Comparison of ENCODE assay signal across 17 mouse cellular contexts in genomic region chr19:22931006-22931405, GRCm38 (mm10).
DNase-seq lines count a peak whose midpoint lies in the region; ATAC-seq lines count a peak whose summit lies in the region.
"Had no signal": no experiment of that assay in that cellular context is flagged by ENCODE, and none has a peak within 500 bp of the region (broad histone marks: within the 10 kb centered on the region; RNA-seq: fewer than 3 reads in every experiment).

No protein-coding gene starts in this region.

- H3K27me3 ChIP-seq in hindbrain, embryonic 15.5 days, result no peaks in the 10 kb centered on the region
- H3K27me3 ChIP-seq in hindbrain, embryonic 11.5 days (ENCODE audit: control insufficient read depth, insufficient read depth, low read length), result no peaks in the 10 kb centered on the region
- no peaks in the 10 kb centered on the region for H3K27me3 ChIP-seq in forebrain, embryonic 10.5 days (ENCODE audit: poor library complexity, severe bottlenecking)
- H3K27me3 ChIP-seq: embryonic facial prominence, embryonic 12.5 days; neural tube, embryonic 12.5 days; stomach, embryonic 15.5 days had no signal

- H3K4me1 ChIP-seq in hindbrain, embryonic 15.5 days (replicated peaks), result no peaks in the 10 kb centered on the region
- no peaks in the 10 kb centered on the region for H3K4me1 ChIP-seq in hindbrain, embryonic 11.5 days (replicated peaks; ENCODE audit: control insufficient read depth, insufficient read depth, low read length)
- H3K4me1 ChIP-seq in forebrain, embryonic 10.5 days, result no peaks in the 10 kb centered on the region
- H3K4me1 ChIP-seq: embryonic facial prominence, embryonic 12.5 days; hindbrain, embryonic 10.5 days; midbrain, embryonic 10.5 days; neural tube, embryonic 12.5 days; stomach, embryonic 15.5 days had no signal

- intact Hi-C loops in left cerebral cortex, postnatal 36 days (cut with DNase I), result loop anchor here (2.0 to 5.0 kb wide), 2 partner anchors 14 to 281 kb away; no protein-coding TSS in a partner anchor

- H3K4me3 ChIP-seq in hindbrain, embryonic 15.5 days, result no peak overlapping the region
- no peak overlapping the region for H3K4me3 ChIP-seq in hindbrain, embryonic 11.5 days (ENCODE audit: low read depth, low read length)
- no peak overlapping the region for H3K4me3 ChIP-seq in forebrain, embryonic 10.5 days
- H3K4me3 ChIP-seq: embryonic facial prominence, embryonic 12.5 days; hindbrain, embryonic 10.5 days; midbrain, embryonic 10.5 days; neural tube, embryonic 12.5 days; stomach, embryonic 15.5 days had no signal

- peak overlapping the region; percentile 49; the same call in 1 of the 2 replicates for H3K27ac ChIP-seq in hindbrain, embryonic 15.5 days (replicated peaks)
- no peak overlapping the region for H3K27ac ChIP-seq in hindbrain, embryonic 11.5 days (ENCODE audit: low read depth, low read length)
- no peak overlapping the region for H3K27ac ChIP-seq in forebrain, embryonic 10.5 days
- H3K27ac ChIP-seq: embryonic facial prominence, embryonic 12.5 days; hindbrain, embryonic 10.5 days; midbrain, embryonic 10.5 days; neural tube, embryonic 12.5 days; stomach, embryonic 15.5 days had no signal

- H3K9ac ChIP-seq in hindbrain, embryonic 15.5 days, result no peak overlapping the region
- H3K9ac ChIP-seq in hindbrain, embryonic 11.5 days (ENCODE audit: low read depth, low read length), result no peak overlapping the region
- H3K9ac ChIP-seq: embryonic facial prominence, embryonic 12.5 days; liver, postnatal 0 days; neural tube, embryonic 12.5 days; stomach, embryonic 15.5 days had no signal

- H3K9me3 ChIP-seq in hindbrain, embryonic 15.5 days, result no peaks in the 10 kb centered on the region
- H3K9me3 ChIP-seq in hindbrain, embryonic 11.5 days (ENCODE audit: control insufficient read depth, low read length), result no peaks in the 10 kb centered on the region
- H3K9me3 ChIP-seq in forebrain, embryonic 10.5 days, result no peaks in the 10 kb centered on the region
- H3K9me3 ChIP-seq: embryonic facial prominence, embryonic 12.5 days; G1E; hindbrain, embryonic 10.5 days; midbrain, embryonic 10.5 days; neural tube, embryonic 12.5 days; stomach, embryonic 15.5 days had no signal

- H3K36me3 ChIP-seq in hindbrain, embryonic 15.5 days, result no peaks in the 10 kb centered on the region
- no peaks in the 10 kb centered on the region for H3K36me3 ChIP-seq in hindbrain, embryonic 11.5 days (ENCODE audit: control insufficient read depth, insufficient read depth, low read length)
- no peaks in the 10 kb centered on the region for H3K36me3 ChIP-seq in forebrain, embryonic 10.5 days (replicated peaks)
- H3K36me3 ChIP-seq: embryonic facial prominence, embryonic 12.5 days; G1E; hindbrain, embryonic 10.5 days; midbrain, embryonic 10.5 days; neural tube, embryonic 12.5 days; stomach, embryonic 15.5 days had no signal

- ATAC-seq in hindbrain, embryonic 15.5 days (ENCODE audit: low FRiP score, low read depth), result no peak
- no peak for ATAC-seq in hindbrain, embryonic 11.5 days (ENCODE audit: low FRiP score)
- ATAC-seq: CD4-positive, CD25-positive, alpha-beta regulatory T cell, adult 4 months; intestine, postnatal 0 days; liver, postnatal 0 days had no signal

- 80% methylated on average over 6 of the region's 6 CpGs for WGBS in hindbrain, embryonic 15.5 days
- WGBS in hindbrain, embryonic 11.5 days, result 87% methylated on average over 6 of the region's 6 CpGs
- WGBS in forebrain, embryonic 10.5 days, result 91% methylated on average over 6 of the region's 6 CpGs

- DNase-seq in hindbrain, embryonic 11.5 days (ENCODE audit: low spot score), result no peak
- peak; percentile 51 to 57 for DNase-seq in right cerebral cortex, adult 2 months (ENCODE audit: low spot score in 2 of 2)
- DNase-seq in right cerebral cortex, postnatal 14 days, result no peak
- DNase-seq in left cerebral cortex, postnatal 36 days (ENCODE audit: low spot score in 2 of 2), result peak; percentile 54 to 61
- no peak for DNase-seq in adrenal gland, postnatal 25 days
- DNase-seq in forebrain, embryonic 10.5 days (ENCODE audit: extremely low spot score, low spot score), result no peak
- DNase-seq: liver had no signal

- no peak overlapping the region for H3K4me2 ChIP-seq in hindbrain, embryonic 15.5 days
- H3K4me2 ChIP-seq in hindbrain, embryonic 11.5 days (replicated peaks; ENCODE audit: low read depth, low read length), result no peak overlapping the region
- H3K4me2 ChIP-seq: embryonic facial prominence, embryonic 12.5 days; neural tube, embryonic 12.5 days; stomach, embryonic 15.5 days had no signal

Comparison
In these comparisons a context has a peak if more than half of its experiments do, and no peak if none do; other contexts are left out.
1. DNase-seq: peak in right cerebral cortex, adult 2 months (2 of 2) and left cerebral cortex, postnatal 36 days (2 of 2); none in hindbrain, embryonic 11.5 days (single experiment), right cerebral cortex, postnatal 14 days (single experiment), adrenal gland, postnatal 25 days (single experiment) and forebrain, embryonic 10.5 days (single experiment).